Mouse (Mus musculus) lung, postnatal 10 days (tissue): Measurements from ENCODE around the gene Olfr507.
"Not testable (repeated sequence)": the region's sequence is repeated elsewhere in the genome, so short reads cannot be mapped to it uniquely, and the experiment has no call there.

Experiments
- DNase-seq: peaks from one replicate; pipeline ENCODE4 v3.0.0; 2021

Olfr507 gene

DNA sequence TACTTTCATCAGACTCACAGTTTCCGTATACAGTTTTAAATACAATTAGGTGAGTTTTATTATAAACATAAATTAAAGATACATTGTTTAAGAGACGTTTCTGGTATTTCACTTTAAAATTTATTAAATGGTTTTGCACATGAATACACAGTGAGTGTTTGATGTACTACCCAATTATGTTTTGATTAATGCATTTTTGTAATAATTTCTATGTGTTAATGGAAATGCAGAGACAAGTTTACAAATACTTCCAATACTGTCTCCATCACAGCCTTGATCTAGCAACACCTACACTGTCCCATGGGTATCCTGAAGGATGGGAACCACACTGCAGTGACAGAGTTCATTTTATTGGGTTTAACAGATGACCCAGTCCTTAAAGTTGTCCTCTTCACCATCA, at the start of gene Olfr507:
TSS of gene Olfr507 (plus strand) at position 301 of the 400 bp plus-strand sequence.
- no peak for DNase-seq

DNA sequence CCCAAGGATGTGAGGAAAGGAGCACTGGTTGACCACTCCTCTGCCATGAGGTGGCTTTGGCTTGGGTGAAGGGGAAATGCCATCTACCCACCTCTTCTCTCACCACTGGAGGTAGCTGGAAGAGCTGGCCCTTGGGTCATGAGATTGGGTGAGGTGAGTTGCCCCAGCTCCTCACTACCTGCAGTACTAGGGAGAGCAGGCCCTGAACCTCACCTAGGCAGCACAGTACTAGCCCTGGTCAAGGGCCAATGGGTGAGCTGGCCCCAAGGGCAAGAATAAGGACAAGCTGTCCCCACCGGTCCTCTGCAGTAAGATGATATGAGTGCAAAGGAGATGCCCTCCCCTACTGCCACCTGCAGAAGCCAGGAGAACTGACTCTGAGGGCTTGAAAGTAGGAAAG, 31.8 kb upstream of the Olfr507 start:
- DNase-seq, result no peak

DNA sequence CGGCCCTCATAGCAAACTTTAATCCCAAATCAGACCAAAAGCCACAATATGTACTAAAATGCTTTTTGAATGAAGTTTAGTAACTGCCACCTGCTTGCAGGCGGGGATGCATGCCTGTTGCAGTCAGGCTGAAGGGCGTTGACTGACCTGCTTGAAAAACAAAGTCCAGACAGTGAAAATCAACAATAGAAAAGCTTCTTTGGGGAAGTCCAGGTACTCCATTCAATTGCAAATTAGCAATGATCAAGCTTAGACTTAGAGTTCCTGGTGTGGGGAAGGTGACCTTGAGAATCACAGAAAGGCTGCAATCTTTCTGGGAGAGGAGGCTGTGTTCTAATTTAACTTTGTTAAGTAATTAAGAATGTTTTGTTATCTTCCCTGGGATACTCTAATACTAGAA, 19.7 kb upstream of the Olfr507 start:
- not testable (repeated sequence) for DNase-seq

DNA sequence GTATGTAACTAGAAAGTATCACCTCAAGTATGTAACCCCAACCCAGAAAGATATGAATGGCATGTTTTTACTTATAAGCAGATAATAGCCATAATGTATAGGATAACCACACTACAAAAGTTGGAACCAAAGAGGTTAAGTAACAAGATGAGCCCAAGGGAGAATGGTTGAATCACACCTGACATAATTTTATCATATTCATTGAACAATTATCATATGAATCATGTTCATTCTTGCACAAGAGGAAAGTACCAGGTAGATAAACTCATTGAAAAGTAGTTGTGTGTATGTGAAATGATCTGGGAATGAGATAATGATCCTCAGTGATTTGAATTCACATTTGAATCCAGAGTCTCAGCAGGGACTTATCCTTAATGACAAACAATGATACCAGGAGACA, 11.1 kb upstream of the Olfr507 start, which contains the start of gene Olfr506:
TSS of gene Olfr506 (plus strand) at position 301 of the 400 bp plus-strand sequence.
- no peak for DNase-seq

DNA sequence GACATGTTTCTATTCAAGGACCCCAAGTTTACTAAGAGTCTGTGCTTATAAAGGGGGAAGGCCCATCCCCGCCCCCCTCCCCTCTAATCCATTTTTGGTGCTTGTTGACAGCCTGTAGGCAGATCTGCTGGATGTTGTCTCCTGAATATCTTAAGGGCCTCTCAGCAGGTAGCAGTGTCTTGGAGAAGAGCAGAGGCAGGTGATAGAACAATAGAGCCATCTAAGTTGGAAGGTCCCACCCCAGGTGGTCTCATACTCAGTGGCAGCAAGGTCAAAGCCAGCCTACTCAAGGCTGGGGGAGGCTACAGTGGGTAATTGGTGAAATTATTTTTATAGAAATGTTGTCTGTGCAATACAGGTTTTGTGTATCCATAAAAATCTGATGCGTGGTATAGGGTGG, 7.5 kb upstream of the Olfr507 start:
- DNase-seq, result no peak

DNA sequence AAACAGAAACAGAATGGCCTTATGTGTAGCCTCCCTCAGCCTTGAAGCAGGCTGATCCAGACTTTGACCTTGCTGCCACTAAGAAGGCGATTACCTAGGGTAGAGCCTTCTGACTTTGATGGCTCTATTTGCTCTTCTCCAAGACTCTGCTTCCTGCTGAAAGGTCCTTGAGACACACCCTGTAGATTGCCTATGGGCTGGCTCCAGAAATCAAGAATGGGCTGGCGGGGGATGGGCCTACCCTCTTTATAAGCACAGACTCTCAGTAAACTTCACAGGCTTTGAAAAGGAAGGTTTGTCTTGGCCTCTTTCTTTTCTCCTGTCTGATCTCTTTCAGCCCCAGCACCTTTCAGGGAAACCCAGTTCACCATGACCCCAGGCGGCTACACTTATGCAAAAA, 4.8 kb upstream of the Olfr507 start:
- not testable (repeated sequence) for DNase-seq

DNA sequence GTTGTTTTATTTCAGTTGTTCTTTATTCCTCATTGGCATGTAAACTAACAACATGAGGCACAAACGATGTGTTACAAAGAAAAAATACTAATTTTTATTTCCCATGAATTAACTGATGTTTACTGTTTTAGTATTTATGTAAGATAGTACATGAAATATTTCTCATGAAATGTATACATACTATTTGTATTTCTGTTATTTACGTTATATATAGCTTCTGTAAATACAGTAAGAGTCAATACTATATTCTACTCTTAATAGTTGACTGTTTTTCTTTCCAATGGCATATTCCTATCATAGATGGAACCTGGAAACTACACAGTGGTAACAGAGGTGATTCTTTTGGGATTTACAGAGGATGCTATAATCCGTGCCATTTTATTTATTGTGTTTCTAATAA, 8.1 kb downstream of the Olfr507 start, which contains the start of gene Olfr508:
TSS of gene Olfr508 (plus strand) at position 301 of the 400 bp plus-strand sequence.
- no peak for DNase-seq

DNA sequence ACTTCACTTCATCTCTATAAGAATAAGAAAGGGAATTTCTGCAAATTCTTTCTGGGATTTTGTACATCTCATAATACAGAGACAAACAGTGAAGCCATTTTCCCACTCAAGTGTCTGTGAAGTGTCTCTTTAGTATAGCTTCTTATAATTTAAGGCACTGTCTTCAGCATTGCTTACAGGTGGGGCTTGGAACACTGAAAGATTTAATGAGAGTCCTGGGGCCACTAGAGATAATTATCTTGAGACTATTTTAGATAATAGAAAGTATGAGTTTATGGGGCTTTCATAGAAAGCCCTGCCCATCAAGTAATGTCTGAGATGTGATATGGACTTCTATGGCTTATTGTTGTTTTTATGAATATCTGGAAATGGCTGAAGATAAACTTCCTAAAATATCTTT, 30.2 kb downstream of the Olfr507 start, which contains the start of gene Olfr509:
TSS of gene Olfr509 (minus strand) at position 101 of the 400 bp plus-strand sequence.
- no peak for DNase-seq

DNA sequence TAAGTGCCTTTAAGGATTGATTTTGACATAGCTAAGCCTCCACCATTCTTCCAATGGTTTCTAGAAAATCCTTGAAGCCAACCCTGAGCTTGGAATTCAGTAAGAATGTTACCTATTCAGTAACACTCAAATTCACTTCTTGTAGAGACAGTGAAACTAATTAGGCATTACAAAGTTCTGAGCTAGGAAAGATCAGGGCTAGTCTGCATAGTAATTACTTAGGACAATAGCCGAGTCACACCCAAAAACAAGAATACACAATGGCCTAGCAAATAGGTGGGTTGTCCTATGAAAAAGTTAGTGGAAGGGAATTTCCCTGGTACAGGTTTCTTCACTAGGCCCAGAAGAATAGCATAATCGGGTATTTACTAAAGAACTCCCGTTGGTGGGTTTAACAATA, 40.8 kb downstream of the Olfr507 start:
- no peak for DNase-seq

DNA sequence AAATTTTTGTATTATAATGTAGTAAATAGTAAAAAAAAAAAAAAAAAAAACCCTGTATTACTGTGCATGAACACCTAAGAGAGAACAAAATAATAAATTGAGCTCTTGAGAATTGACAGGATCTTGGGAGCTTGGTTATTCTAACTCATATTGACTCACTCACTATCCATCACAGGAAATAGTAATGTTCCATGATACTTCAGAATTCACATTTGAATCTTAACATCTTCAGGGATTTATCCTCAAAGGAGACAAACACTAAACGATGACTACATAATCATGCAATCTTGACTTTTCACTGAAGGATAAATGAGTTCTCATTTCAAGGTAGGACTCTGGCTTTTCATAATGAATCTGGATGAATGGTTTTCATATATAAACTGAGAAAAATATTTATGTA, 44.5 kb downstream of the Olfr507 start, which contains the start of gene Olfr510:
TSS of gene Olfr510 (plus strand) at position 301 of the 400 bp plus-strand sequence.
- DNase-seq, result no peak

DNA sequence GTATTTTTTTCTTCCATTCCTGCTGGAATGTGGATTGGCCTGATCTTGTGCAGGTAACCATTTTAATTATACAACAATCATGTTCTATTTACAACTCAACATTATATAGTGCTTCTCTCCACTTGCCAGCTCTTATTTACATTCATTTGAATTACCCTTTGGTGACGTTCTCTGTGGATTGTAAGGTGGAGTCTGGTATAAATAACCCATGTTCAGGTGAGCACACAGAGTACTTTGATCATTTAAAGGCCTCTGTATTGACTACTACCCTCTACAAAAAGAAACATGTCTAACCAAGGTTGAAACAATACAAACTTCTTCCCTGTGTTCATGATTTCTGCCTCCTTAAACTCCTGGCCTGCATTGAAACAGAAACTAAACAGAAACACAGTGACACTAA, 49.4 kb downstream of the Olfr507 start:
- no peak for DNase-seq
